Mouse (Mus musculus) forebrain, embryonic 16.5 days (tissue): ENCODE data around the gene Snx18. TPM values are rescaled to one million over a fixed set of nuclear protein-coding genes. Genes with fewer than 3 reads are reported as not detected.

Experiments used
- ATAC-seq: fragments of 200-750 bp; cut with Nextera tagmentation; 2 replicates; pipeline ENCODE4 v1.8.0; 2017; ENCODE audit warnings: mild to moderate bottlenecking, moderate library complexity
- H3K27ac ChIP-seq: fragments of 300-500 bp; sonication (generic); 2 replicates; pipeline ENCODE4 v1.5.1; 2014; ENCODE audit warnings: low read length, control low read depth
- H3K27me3 ChIP-seq: fragments of 300-500 bp; sonication (generic); replicated peaks from 2 replicates; pipeline ENCODE4 v1.6.1; 2014; ENCODE audit warnings: low read length; ENCODE audit not compliant: control insufficient read depth, insufficient read depth
- H3K36me3 ChIP-seq: fragments of 300-500 bp; sonication (generic); 2 replicates; pipeline ENCODE4 v1.6.1; 2014; ENCODE audit not compliant: control insufficient read depth, insufficient read depth
- H3K4me1 ChIP-seq: fragments of 300-500 bp; sonication (generic); replicated peaks from 2 replicates; pipeline ENCODE4 v1.6.1; 2014; ENCODE audit warnings: low read length; ENCODE audit not compliant: control insufficient read depth, insufficient read depth
- H3K4me2 ChIP-seq: fragments of 300-500 bp; sonication (generic); 2 replicates; pipeline ENCODE4 v1.6.1; 2014; ENCODE audit warnings: mild to moderate bottlenecking, low read length, control low read depth
- H3K4me3 ChIP-seq: fragments of 300-500 bp; sonication (generic); replicated peaks from 2 replicates; pipeline ENCODE4 v1.5.1; 2014; ENCODE audit warnings: mild to moderate bottlenecking, low read length, control low read depth
- H3K9ac ChIP-seq: fragments of 300-500 bp; sonication (generic); replicated peaks from 2 replicates; pipeline ENCODE4 v1.6.1; 2014; ENCODE audit warnings: low read depth, low read length, control low read depth
- H3K9me3 ChIP-seq: fragments of 300-500 bp; sonication (generic); 2 replicates; pipeline ENCODE4 v1.6.1; 2016; ENCODE audit warnings: low read length; ENCODE audit not compliant: control insufficient read depth
- whole genome bisulfite sequencing: fragments of 180-500 bp; shearing (Covaris S2); extraction: QIAGEN DNeasy Blood & Tissue Kit; methylation state at CpG from one replicate; pipeline ENCODE4 v1.1.7; 2014; 5-methylcytosine and 5-hydroxymethylcytosine counted together
- polyA plus RNA-seq: library from polyadenylated mRNA; unstranded; fragments of >200 nt; fragmentation: Nextera tagmentation; extraction: Ambion mirVana; gene quantifications from 2 replicates; pipeline ENCODE4 v1.2.1, GENCODE M21; 2015

The Snx18 gene
- polyA plus RNA-seq, 1 experiment from 2014 or later: 8.4 TPM

GRCm38 (mm10) chr13:113593711-113594110, 24.7 kb downstream of the Snx18 start:
- Histone ChIP-seq H3K9ac (no peak overlapping the region), H3K4me2 (no peak overlapping the region), H3K4me3 (no peak overlapping the region), H3K9me3 (no peaks in the 10 kb centered on the region), H3K36me3 (no peaks in the 10 kb centered on the region), H3K27me3 (no peaks in the 10 kb centered on the region), H3K4me1 (peaks cover 26% of the 10 kb centered on the region), H3K27ac (no peak overlapping the region)
- 90% methylated on average over 17 of the region's 17 CpGs for WGBS
- no peak for ATAC-seq

- WGBS: 92% methylated on average over 13 of the region's 13 CpGs
- no peak for ATAC-seq
- H3K27me3 ChIP-seq: no peaks in the 10 kb centered on the region
- H3K36me3 ChIP-seq: no peaks in the 10 kb centered on the region
- no peak overlapping the region for H3K4me2 ChIP-seq
- H3K9me3 ChIP-seq: no peaks in the 10 kb centered on the region
- H3K27ac ChIP-seq: no peak overlapping the region
- H3K4me1 ChIP-seq: peaks cover 23% of the 10 kb centered on the region
- H3K9ac ChIP-seq: no peak overlapping the region
- H3K4me3 ChIP-seq: no peak overlapping the region
Observed at GRCm38 (mm10) chr13:113592703-113593200, 25.6 kb downstream of the Snx18 start.

- H3K36me3 ChIP-seq: no peaks in the 10 kb centered on the region
- 91% methylated on average over 11 of the region's 11 CpGs for WGBS
- no peak overlapping the region for H3K4me2 ChIP-seq
- peaks cover 23% of the 10 kb centered on the region for H3K4me1 ChIP-seq
- H3K9ac ChIP-seq: no peak overlapping the region
- no peak for ATAC-seq
- no peak overlapping the region for H3K27ac ChIP-seq
- H3K27me3 ChIP-seq: no peaks in the 10 kb centered on the region
- no peaks in the 10 kb centered on the region for H3K9me3 ChIP-seq
- no peak overlapping the region for H3K4me3 ChIP-seq
Observed at GRCm38 (mm10) chr13:113591336-113591735, 27.0 kb downstream of the Snx18 start.

GRCm38 (mm10) chr13:113590216-113590615, 28.1 kb downstream of the Snx18 start:
- WGBS: 97% methylated on average over 4 of the region's 4 CpGs
- H3K9ac ChIP-seq: no peak overlapping the region
- no peaks in the 10 kb centered on the region for H3K27me3 ChIP-seq
- ATAC-seq: no peak
- peaks cover 12% of the 10 kb centered on the region for H3K4me1 ChIP-seq
- no peak overlapping the region for H3K4me2 ChIP-seq
- no peaks in the 10 kb centered on the region for H3K36me3 ChIP-seq
- no peak overlapping the region for H3K4me3 ChIP-seq
- no peaks in the 10 kb centered on the region for H3K9me3 ChIP-seq
- no peak overlapping the region for H3K27ac ChIP-seq

- no peaks in the 10 kb centered on the region for H3K27me3 ChIP-seq
- 85% methylated on average over 7 of the region's 7 CpGs for WGBS
- ATAC-seq: no peak
Observed at GRCm38 (mm10) chr13:113589499-113589898, 28.9 kb downstream of the Snx18 start.

DNA sequence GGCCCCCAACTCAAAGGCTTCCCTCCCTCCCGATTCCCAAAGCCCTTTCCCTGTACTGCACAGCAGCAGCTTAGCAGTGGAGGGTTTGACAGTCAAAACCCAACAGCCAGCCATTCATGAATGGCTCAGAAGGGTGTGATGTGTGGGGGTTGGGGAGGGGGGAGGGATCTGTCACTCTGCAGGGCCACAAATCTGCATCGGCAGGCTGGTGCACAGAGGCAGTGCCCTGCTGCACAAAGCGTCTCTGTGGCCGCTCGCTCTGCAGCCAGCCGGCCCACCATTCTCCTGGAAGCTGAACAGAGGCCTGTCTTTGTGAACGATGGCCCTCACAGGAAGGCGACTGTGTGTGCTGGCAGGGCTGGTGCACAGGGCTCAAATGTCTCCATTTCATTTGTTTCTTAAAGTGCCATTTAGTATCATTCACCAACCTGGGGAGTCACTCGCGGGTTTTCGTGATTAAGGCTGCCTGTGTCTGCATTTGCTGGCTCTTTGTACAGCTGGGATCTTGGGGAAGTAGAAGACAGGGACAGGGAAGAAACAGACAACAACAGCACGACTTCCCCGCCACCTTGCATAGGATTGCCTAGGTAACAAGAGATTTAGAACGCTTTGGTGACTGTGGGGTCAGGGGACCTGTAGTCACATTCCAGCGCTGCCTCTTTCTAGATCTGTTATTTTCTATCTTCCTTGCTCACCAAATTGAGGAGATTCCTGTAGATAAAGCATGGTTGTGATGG, 31.0 kb downstream of the Snx18 start:
- Histone ChIP-seq H3K27ac (no peak overlapping the region), H3K9ac (0 out of 2 replicates have a peak overlapping the region, but pooled peaks have one; percentile 25), H3K4me1 (peaks cover 10% of the 10 kb centered on the region), H3K4me2 (peak overlapping the region; percentile 22), H3K4me3 (no peak overlapping the region), H3K36me3 (no peaks in the 10 kb centered on the region), H3K9me3 (no peaks in the 10 kb centered on the region), H3K27me3 (no peaks in the 10 kb centered on the region)
- ATAC-seq: peak; percentile 96
- 4% methylated on average over 15 of the region's 15 CpGs for WGBS

More at GRCm38 (mm10) chr13:113589499-113589898, 28.9 kb downstream of the Snx18 start:
- Histone ChIP-seq H3K4me3 (no peak overlapping the region), H3K9ac (no peak overlapping the region), H3K4me1 (peaks cover 10% of the 10 kb centered on the region), H3K4me2 (no peak overlapping the region), H3K9me3 (no peaks in the 10 kb centered on the region), H3K36me3 (no peaks in the 10 kb centered on the region), H3K27ac (no peak overlapping the region)

GRCm38 (mm10) chr13:113585606-113586005, 32.8 kb downstream of the Snx18 start:
- H3K4me3 ChIP-seq: no peak overlapping the region
- H3K27me3 ChIP-seq: no peaks in the 10 kb centered on the region
- no peaks in the 10 kb centered on the region for H3K36me3 ChIP-seq
- no peak overlapping the region for H3K27ac ChIP-seq
- 92% methylated on average over 3 of the region's 3 CpGs for WGBS
- H3K9me3 ChIP-seq: no peaks in the 10 kb centered on the region
- H3K4me2 ChIP-seq: no peak overlapping the region
- H3K4me1 ChIP-seq: peaks cover 10% of the 10 kb centered on the region
- no peak for ATAC-seq
- no peak overlapping the region for H3K9ac ChIP-seq

GRCm38 (mm10) chr13:113584431-113584830, 33.9 kb downstream of the Snx18 start:
- whole genome bisulfite sequencing: 66% methylated on average over 6 of the region's 6 CpGs
- Histone ChIP-seq H3K27ac (no peak overlapping the region), H3K4me3 (no peak overlapping the region), H3K4me2 (no peak overlapping the region), H3K27me3 (no peaks in the 10 kb centered on the region), H3K9ac (no peak overlapping the region), H3K9me3 (no peaks in the 10 kb centered on the region), H3K4me1 (peaks cover 10% of the 10 kb centered on the region), H3K36me3 (no peaks in the 10 kb centered on the region)
- no peak for ATAC-seq

DNA sequence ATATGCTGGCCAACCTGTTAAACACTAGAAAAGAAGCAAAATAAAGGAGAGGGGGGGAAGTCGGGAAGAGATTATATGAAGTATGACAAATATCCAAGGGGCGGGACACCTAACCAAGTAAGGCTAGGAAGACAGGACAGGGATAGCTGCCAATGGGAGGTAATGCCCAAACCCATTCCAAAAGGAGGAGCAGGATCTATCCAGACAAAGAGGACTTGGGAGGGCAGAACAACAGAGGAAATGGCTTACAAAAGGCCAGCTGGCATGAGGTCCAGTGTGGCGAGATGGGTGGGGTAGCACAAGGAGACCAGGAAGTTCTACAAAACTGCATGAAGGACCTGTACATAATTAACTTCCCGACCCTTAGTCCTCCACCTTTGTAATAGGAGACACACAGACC, 34.8 kb downstream of the Snx18 start:
- WGBS: 72% methylated on average over 4 of the region's 4 CpGs
- ATAC-seq: no peak
- Histone ChIP-seq H3K27ac (no peak overlapping the region), H3K4me1 (peaks cover 10% of the 10 kb centered on the region), H3K27me3 (no peaks in the 10 kb centered on the region), H3K9ac (no peak overlapping the region), H3K4me2 (no peak overlapping the region), H3K36me3 (no peaks in the 10 kb centered on the region), H3K9me3 (no peaks in the 10 kb centered on the region), H3K4me3 (no peak overlapping the region)
